ENCODE assay signal across 21 mouse cellular contexts in genomic region chr4:49691405-49692194, GRCm38 (mm10). TPM values are rescaled to one million over a fixed set of nuclear protein-coding genes. Genes with fewer than 3 reads are reported as not detected.
DNase-seq lines count a peak whose midpoint lies in the region; ATAC-seq and TF ChIP-seq lines count a peak whose summit lies in the region.
"Had no signal": no experiment of that assay in that cellular context is flagged by ENCODE, and none has a peak within 500 bp of the region (broad histone marks: within the 10 kb centered on the region; RNA-seq: fewer than 3 reads in every experiment).

No protein-coding gene starts in this region.

- no peak overlapping the region for H3K4me3 ChIP-seq in lung, embryonic 15.5 days
- H3K4me3 ChIP-seq in lung, postnatal 0 days (ENCODE audit: low read depth, low read length): no peak overlapping the region
- no peak overlapping the region for H3K4me3 ChIP-seq in midbrain, embryonic 15.5 days
- H3K4me3 ChIP-seq: erythroblast, embryonic 14.5 days; heart, embryonic 12.5 days; midbrain, embryonic 13.5 days had no signal

- no peaks in the 10 kb centered on the region for H3K36me3 ChIP-seq in lung, embryonic 15.5 days
- no peaks in the 10 kb centered on the region for H3K36me3 ChIP-seq in lung, postnatal 0 days (ENCODE audit: insufficient read depth, low read length)
- no peaks in the 10 kb centered on the region for H3K36me3 ChIP-seq in midbrain, embryonic 15.5 days (replicated peaks)
- H3K36me3 ChIP-seq: heart, embryonic 12.5 days; midbrain, embryonic 13.5 days had no signal

- no peak overlapping the region for H3K9ac ChIP-seq in lung, embryonic 15.5 days
- no peak overlapping the region for H3K9ac ChIP-seq in lung, postnatal 0 days (replicated peaks; ENCODE audit: low read depth)
- no peak overlapping the region for H3K9ac ChIP-seq in midbrain, embryonic 15.5 days
- H3K9ac ChIP-seq: heart, embryonic 12.5 days; midbrain, embryonic 13.5 days had no signal

- no peak overlapping the region for H3K27ac ChIP-seq in lung, embryonic 15.5 days
- no peak overlapping the region for H3K27ac ChIP-seq in lung, postnatal 0 days (ENCODE audit: low read length)
- no peak overlapping the region for H3K27ac ChIP-seq in midbrain, embryonic 15.5 days
- H3K27ac ChIP-seq: midbrain, embryonic 13.5 days had no signal

- H3K27me3 ChIP-seq in lung, embryonic 15.5 days: no peaks in the 10 kb centered on the region
- no peaks in the 10 kb centered on the region for H3K27me3 ChIP-seq in lung, postnatal 0 days (replicated peaks; ENCODE audit: insufficient read depth, low read length)
- no peaks in the 10 kb centered on the region for H3K27me3 ChIP-seq in midbrain, embryonic 15.5 days (replicated peaks)
- H3K27me3 ChIP-seq: heart, embryonic 12.5 days; midbrain, embryonic 13.5 days had no signal

- peak; percentile 31; the same call in 1 of the 2 replicates for ATAC-seq in lung, embryonic 15.5 days (ENCODE audit: borderline replicate concordance, extremely low read depth, low FRiP score, low TSS enrichment)
- ATAC-seq in lung, postnatal 0 days: no peak
- no peak for ATAC-seq in midbrain, embryonic 15.5 days (replicated peaks)
- ATAC-seq: forebrain, embryonic 14.5 days; midbrain, embryonic 13.5 days had no signal

- H3K4me2 ChIP-seq in lung, embryonic 15.5 days: no peak overlapping the region
- H3K4me2 ChIP-seq in lung, postnatal 0 days (replicated peaks; ENCODE audit: low read depth, low read length): no peak overlapping the region
- H3K4me2 ChIP-seq in midbrain, embryonic 15.5 days: no peak overlapping the region
- H3K4me2 ChIP-seq: heart, embryonic 12.5 days; midbrain, embryonic 13.5 days had no signal

- no peak for DNase-seq in lung, postnatal 0 days (ENCODE audit: low spot score)
- DNase-seq in kidney, adult 18-20 months: peak; percentile 53
- peak; percentile 19 for DNase-seq in kidney, postnatal 10 days
- DNase-seq in spleen, postnatal 10 days (ENCODE audit: low spot score in 2 of 2): no peak
- DNase-seq in frontal cortex, postnatal 36 days (ENCODE audit: low spot score in 2 of 2): no peak
- DNase-seq: adrenal gland, postnatal 14 days; cerebellum, adult 18-20 months; cerebellum, postnatal 36 days; gastrocnemius, postnatal 36 days; heart, postnatal 4 days; layer of hippocampus, adult 9-11 months; retina, postnatal 1 day; thymus, postnatal 4 days had no signal

- H3K4me1 ChIP-seq in lung, embryonic 15.5 days: no peaks in the 10 kb centered on the region
- H3K4me1 ChIP-seq in lung, postnatal 0 days (ENCODE audit: insufficient read depth, low read depth, low read length): no peaks in the 10 kb centered on the region
- H3K4me1 ChIP-seq in midbrain, embryonic 15.5 days: peaks cover 7% of the 10 kb centered on the region
- H3K4me1 ChIP-seq: heart, embryonic 12.5 days had no signal

- no peaks in the 10 kb centered on the region for H3K9me3 ChIP-seq in lung, embryonic 15.5 days
- no peaks in the 10 kb centered on the region for H3K9me3 ChIP-seq in lung, postnatal 0 days (ENCODE audit: low read length)
- H3K9me3 ChIP-seq in midbrain, embryonic 15.5 days: no peaks in the 10 kb centered on the region
- H3K9me3 ChIP-seq: heart, embryonic 12.5 days; midbrain, embryonic 13.5 days had no signal

- no peak for TF ChIP-seq CTCF in lung, postnatal 0 days (IDR thresholded peaks at IDR 0.05)

- WGBS in lung, embryonic 15.5 days: 32% methylated on average over 12 of the region's 12 CpGs
- 29% methylated on average over 12 of the region's 12 CpGs for WGBS in lung, postnatal 0 days
- WGBS in midbrain, embryonic 15.5 days: 50% methylated on average over 12 of the region's 12 CpGs

- TF ChIP-seq EP300 in lung, postnatal 0 days (IDR thresholded peaks at IDR 0.05): no peak

RNA-seq across cellular contexts. Expression of gene Ppp3r2, which starts 9.8 kb away (rescaled TPM):
- not detected in 2 replicates for polyA plus RNA-seq in lung, embryonic 15.5 days (2015; fragmentation: Nextera tagmentation; extraction: Ambion mirVana)
- polyA plus RNA-seq in lung, postnatal 0 days (2015; fragmentation: Nextera tagmentation; extraction: Ambion mirVana): 0.11 and 0.20 TPM in 2 replicates
- 0.64 and 0.74 TPM in 2 replicates for polyA plus RNA-seq in midbrain, embryonic 15.5 days (2015; fragmentation: Nextera tagmentation; extraction: Ambion mirVana)
- polyA plus RNA-seq: embryonic facial prominence, embryonic 11.5 days; erythroblast, embryonic 14.5 days; liver, embryonic 16.5 days had no signal

RNA-seq across cellular contexts. Expression of gene Rnf20, which starts 59.8 kb away (rescaled TPM):
- 39.8 and 40.8 TPM in 2 replicates for polyA plus RNA-seq in lung, embryonic 15.5 days (2015; fragmentation: Nextera tagmentation; extraction: Ambion mirVana)
- 32.6 and 35.3 TPM in 2 replicates for polyA plus RNA-seq in lung, postnatal 0 days (2015; fragmentation: Nextera tagmentation; extraction: Ambion mirVana)
- polyA plus RNA-seq in midbrain, embryonic 15.5 days (2015; fragmentation: Nextera tagmentation; extraction: Ambion mirVana): 53.3 and 57.4 TPM in 2 replicates

Comparison
In these comparisons a context has a peak if more than half of its experiments do, and no peak if none do; other contexts are left out.
1. DNase-seq: peak in kidney, adult 18-20 months (single experiment) and kidney, postnatal 10 days (single experiment); none in lung, postnatal 0 days (single experiment), spleen, postnatal 10 days (0 of 2) and frontal cortex, postnatal 36 days (0 of 2).